ENCODE assay signal across 15 mouse cellular contexts in the genomic region with DNA sequence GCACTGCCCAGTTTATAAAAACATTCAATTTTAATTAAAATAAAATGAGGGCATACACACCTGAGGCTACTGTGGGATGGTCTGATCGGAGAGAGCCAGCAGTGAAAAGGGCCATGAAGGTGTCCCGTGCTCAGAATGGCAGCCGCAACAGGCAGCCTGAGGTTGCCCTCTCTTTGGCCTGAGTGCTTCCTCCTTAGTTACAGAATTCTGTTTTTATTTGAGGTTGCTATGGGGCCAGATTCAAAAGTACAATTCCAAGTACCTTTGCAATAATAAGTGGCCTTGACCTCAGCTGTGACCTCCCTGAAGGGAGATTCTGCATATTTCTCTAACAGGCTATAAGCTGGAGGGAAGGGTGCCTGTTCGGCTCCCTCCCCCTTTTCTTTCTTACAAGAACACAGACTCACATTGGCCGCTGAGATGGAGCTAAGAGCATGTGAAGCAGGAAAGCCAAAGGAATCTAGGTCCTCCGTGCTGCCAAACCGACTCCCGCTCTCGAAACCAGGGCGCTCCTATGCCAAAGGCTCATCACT. TPM values are rescaled to one million over a fixed set of nuclear protein-coding genes. Genes with fewer than 3 reads are reported as not detected.
DNase-seq lines count a peak whose midpoint lies in the region; ATAC-seq and TF ChIP-seq lines count a peak whose summit lies in the region.
"Had no signal": no experiment of that assay in that cellular context is flagged by ENCODE, and none has a peak within 500 bp of the region (broad histone marks: within the 10 kb centered on the region; RNA-seq: fewer than 3 reads in every experiment).

No protein-coding gene starts in this region.

- peaks cover 10% of the 10 kb centered on the region for H3K4me1 ChIP-seq in midbrain, embryonic 15.5 days

- peak overlapping the region; percentile 37; the same call in 1 of the 2 replicates for H3K27ac ChIP-seq in layer of hippocampus, adult 2 months
- H3K27ac ChIP-seq in midbrain, embryonic 15.5 days: peak overlapping the region; percentile 78
- H3K27ac ChIP-seq: gastrocnemius, adult 2 months had no signal

- TF ChIP-seq CTCF in layer of hippocampus, adult 2 months (conservative IDR thresholded peaks at IDR 0.05): no peak

- WGBS in midbrain, embryonic 15.5 days: 42% methylated on average over 10 of the region's 10 CpGs

- H3K9me3 ChIP-seq in midbrain, embryonic 15.5 days: no peaks in the 10 kb centered on the region
- H3K9me3 ChIP-seq: heart, embryonic 12.5 days had no signal

- H3K4me3 ChIP-seq in layer of hippocampus, adult 2 months: peak overlapping the region; percentile 18; the same call in 1 of the 2 replicates
- peak overlapping the region; percentile 30 for H3K4me3 ChIP-seq in midbrain, embryonic 15.5 days
- H3K4me3 ChIP-seq: gastrocnemius, adult 2 months; heart, embryonic 12.5 days had no signal

- DNase-seq in embryo, embryonic 11 days: peak; percentile 14
- no peak for DNase-seq in embryo, embryonic 10 days (ENCODE audit: low spot score)
- no peak for DNase-seq in layer of hippocampus, adult 2 months (ENCODE audit: low spot score in 2 of 2)
- no peak for DNase-seq in layer of hippocampus, postnatal 14 days (ENCODE audit: low spot score in 2 of 2)
- DNase-seq in lung, adult 18-20 months: peak; percentile 77 to 88
- DNase-seq in left cerebral cortex, postnatal 25 days (ENCODE audit: low spot score in 2 of 2): no peak
- DNase-seq: cerebellum, postnatal 14 days; gastrocnemius, adult 2 months; kidney, postnatal 4 days; thymus, adult 2 months had no signal

- no peaks in the 10 kb centered on the region for H3K27me3 ChIP-seq in midbrain, embryonic 15.5 days (replicated peaks)

- intact Hi-C loops in left cerebral cortex, postnatal 25 days (cut with DNase I): no loop called here

- no peak for ATAC-seq in midbrain, embryonic 15.5 days (replicated peaks)
- no peak for ATAC-seq in monocyte, adult 5-6 weeks (replicated peaks; ENCODE audit: insufficient number of reproducible peaks, low FRiP score, low TSS enrichment, poor library complexity, severe bottlenecking)
- ATAC-seq: activated CD4-positive, CD25-positive, alpha-beta regulatory T cell, adult 4 months; intestine, postnatal 0 days had no signal

- H3K9ac ChIP-seq in midbrain, embryonic 15.5 days: no peak overlapping the region; the same call in 1 of the 2 replicates
- H3K9ac ChIP-seq: heart, embryonic 12.5 days had no signal

- no peaks in the 10 kb centered on the region for H3K36me3 ChIP-seq in midbrain, embryonic 15.5 days (replicated peaks)
- H3K36me3 ChIP-seq: heart, embryonic 12.5 days had no signal

- H3K4me2 ChIP-seq in midbrain, embryonic 15.5 days: peak overlapping the region; percentile 46

RNA-seq across cellular contexts. Expression of a gene that starts 17.9 kb away (rescaled TPM):
- total RNA-seq in layer of hippocampus, adult 2 months (2021): 1 to 10 TPM in 1 of 2 experiments, under 1 TPM in 1; 0.98 to 1.2 TPM
- 1 to 10 TPM in 1 of 2 experiments, under 1 TPM in 1; 0.81 to 1.1 TPM for total RNA-seq in layer of hippocampus, postnatal 14 days (2021)
- 1.1 and 1.4 TPM in 2 replicates for polyA plus RNA-seq in midbrain, embryonic 15.5 days (2015; fragmentation: Nextera tagmentation; extraction: Ambion mirVana)
- total RNA-seq in monocyte, adult 5-6 weeks (2017): 14.9 to 47.4 TPM (median 19.3 TPM) in 3 replicates
- total RNA-seq in left cerebral cortex, postnatal 25 days (2021): under 1 TPM; 0.64 to 0.76 TPM
- total RNA-seq: gastrocnemius, adult 2 months had no signal

RNA-seq across cellular contexts. Expression of a gene that starts 25.8 kb away (rescaled TPM):
- 10 to 100 TPM; 86.5 to 91.0 TPM for total RNA-seq in layer of hippocampus, adult 2 months (2021)
- total RNA-seq in layer of hippocampus, postnatal 14 days (2021): 10 to 100 TPM; 79.5 to 82.3 TPM
- 95.4 and 96.0 TPM in 2 replicates for polyA plus RNA-seq in midbrain, embryonic 15.5 days (2015; fragmentation: Nextera tagmentation; extraction: Ambion mirVana)
- total RNA-seq in monocyte, adult 5-6 weeks (2017): 10.4 to 11.6 TPM (median 10.7 TPM) in 3 replicates
- 10 to 100 TPM; 87.9 to 97.7 TPM for total RNA-seq in left cerebral cortex, postnatal 25 days (2021)

RNA-seq across cellular contexts. Expression of a gene that starts 45.1 kb away (rescaled TPM):
- 1 to 10 TPM; 7.0 to 7.6 TPM for total RNA-seq in layer of hippocampus, adult 2 months (2021)
- 1 to 10 TPM; 8.0 to 8.1 TPM for total RNA-seq in layer of hippocampus, postnatal 14 days (2021)
- polyA plus RNA-seq in midbrain, embryonic 15.5 days (2015; fragmentation: Nextera tagmentation; extraction: Ambion mirVana): 2.2 and 2.6 TPM in 2 replicates
- total RNA-seq in monocyte, adult 5-6 weeks (2017): 9.6 to 13.0 TPM (median 9.7 TPM) in 3 replicates
- 1 to 10 TPM; 5.4 to 6.5 TPM for total RNA-seq in left cerebral cortex, postnatal 25 days (2021)

Comparison
In these comparisons a context has a peak if more than half of its experiments do, and no peak if none do; other contexts are left out.
1. DNase-seq: peak in embryo, embryonic 11 days (single experiment) and lung, adult 18-20 months (2 of 2); none in embryo, embryonic 10 days (single experiment), layer of hippocampus, adult 2 months (0 of 2), layer of hippocampus, postnatal 14 days (0 of 2) and left cerebral cortex, postnatal 25 days (0 of 2).